ENCODE assay signal across 27 mouse cellular contexts in genomic region chr2:164419489-164419888, GRCm38 (mm10). TPM values are rescaled to one million over a fixed set of nuclear protein-coding genes. Genes with fewer than 3 reads are reported as not detected.
DNase-seq lines count a peak whose midpoint lies in the region; ATAC-seq and TF ChIP-seq lines count a peak whose summit lies in the region.
"Had no signal": no experiment of that assay in that cellular context is flagged by ENCODE, and none has a peak within 500 bp of the region (broad histone marks: within the 10 kb centered on the region; RNA-seq: fewer than 3 reads in every experiment).

No protein-coding gene starts in this region.

- DNase-seq in kidney, postnatal 14 days, result no peak
- DNase-seq in 3T3-L1 (ENCODE audit: low read depth, low spot score) (peak; percentile 55), ES-E14 (ENCODE audit: low read depth, low spot score) (no peak)
- no peak for DNase-seq in limb, embryonic 10.5 days (ENCODE audit: low spot score)
- DNase-seq in adrenal gland, postnatal 36 days, result no peak
- no peak for DNase-seq in heart, adult 18-20 months
- DNase-seq: adrenal gland, postnatal 14 days; cerebellum, adult 8-10 months; gastrocnemius, postnatal 25 days; heart, adult 2 months; heart, postnatal 36 days; kidney, adult 2 months; left cerebral cortex, postnatal 4 days; lung, adult 18-20 months; lung, postnatal 10 days; thymus, adult 2 months had no signal

- no peak overlapping the region for H3K4me2 ChIP-seq in kidney, embryonic 14.5 days (replicated peaks; ENCODE audit: low read depth, low read length)
- H3K4me2 ChIP-seq: forebrain, embryonic 12.5 days; hindbrain, embryonic 14.5 days; liver, embryonic 11.5 days; midbrain, embryonic 12.5 days had no signal

- ATAC-seq in kidney, embryonic 14.5 days (ENCODE audit: low FRiP score, low TSS enrichment), result 0 out of 2 replicates have a peak, but pooled peaks have one; percentile 70
- ATAC-seq: activated CD4-positive, CD25-positive, alpha-beta regulatory T cell, adult 4 months; inflammation-experienced regulatory T-cells, adult 6 months had no signal

- H3K27ac ChIP-seq in kidney, embryonic 14.5 days (ENCODE audit: low read depth, low read length), result 0 out of 2 replicates have a peak overlapping the region, but pooled peaks have one; percentile 11
- no peak overlapping the region for H3K27ac ChIP-seq in ES-E14 (ENCODE audit: insufficient read depth, low read depth, low read length, poor library complexity, severe bottlenecking)
- H3K27ac ChIP-seq in limb, embryonic 10.5 days, result peak overlapping the region; percentile 50; the same call in 1 of the 2 replicates
- H3K27ac ChIP-seq: forebrain, embryonic 12.5 days; heart, adult 2 months; hindbrain, embryonic 14.5 days; midbrain, embryonic 12.5 days; stomach, postnatal 0 days had no signal

- peaks cover 6% of the 10 kb centered on the region; the same call in 1 of the 2 replicates for H3K36me3 ChIP-seq in kidney, embryonic 14.5 days (ENCODE audit: control insufficient read depth, insufficient read depth, low read length)
- peaks cover 5% of the 10 kb centered on the region; the same call in 1 of the 2 replicates for H3K36me3 ChIP-seq in ES-E14 (ENCODE audit: control insufficient read depth, insufficient read depth, low read length, poor library complexity, severe bottlenecking)
- peaks cover 11% of the 10 kb centered on the region for H3K36me3 ChIP-seq in limb, embryonic 10.5 days
- H3K36me3 ChIP-seq: forebrain, embryonic 12.5 days; midbrain, embryonic 12.5 days had no signal

- peaks cover 15% of the 10 kb centered on the region for H3K4me1 ChIP-seq in kidney, embryonic 14.5 days (ENCODE audit: control insufficient read depth, insufficient read depth, low read length)
- peaks cover 1 to 8% of the 10 kb centered on the region in 2 experiments; a peak in 1 of 4 replicates for H3K4me1 ChIP-seq in ES-E14 (ENCODE audit: control insufficient read depth in 2 of 2, insufficient read depth in 2 of 2, low read length in 2 of 2, poor library complexity in 1 of 2)
- H3K4me1 ChIP-seq in limb, embryonic 10.5 days, result peaks cover 23% of the 10 kb centered on the region
- H3K4me1 ChIP-seq: forebrain, embryonic 12.5 days; midbrain, embryonic 12.5 days had no signal

- WGBS in kidney, embryonic 14.5 days, result 0% methylated on average over 3 of the region's 3 CpGs
- 4% methylated on average over 3 of the region's 3 CpGs for WGBS in limb, embryonic 10.5 days

- no peaks in the 10 kb centered on the region for H3K9me3 ChIP-seq in kidney, embryonic 14.5 days (ENCODE audit: control insufficient read depth, low read length)
- H3K9me3 ChIP-seq in ES-E14 (ENCODE audit: control insufficient read depth, insufficient read depth, low read depth, low read length), result no peaks in the 10 kb centered on the region
- no peaks in the 10 kb centered on the region for H3K9me3 ChIP-seq in limb, embryonic 10.5 days (replicated peaks)
- H3K9me3 ChIP-seq: forebrain, embryonic 12.5 days had no signal

- H3K4me3 ChIP-seq in kidney, embryonic 14.5 days (ENCODE audit: low read length), result no peak overlapping the region
- H3K4me3 ChIP-seq in ES-E14 (ENCODE audit: insufficient read depth in 1 of 2, low read depth in 1 of 2, low read length in 2 of 2, poor library complexity in 1 of 2, severe bottlenecking in 1 of 2), result no peak overlapping the region
- no peak overlapping the region for H3K4me3 ChIP-seq in limb, embryonic 10.5 days
- H3K4me3 ChIP-seq: forebrain, embryonic 12.5 days; heart, adult 2 months; midbrain, embryonic 12.5 days had no signal

- in situ Hi-C loops in ES-E14 (cut with MboI; ENCODE audit: low sequenced_read_pairs in 2 of 2, unreplicated experiment in 2 of 2), result no loop called here

- H3K9ac ChIP-seq in kidney, embryonic 14.5 days (ENCODE audit: low read depth, low read length), result no peak overlapping the region
- no peak overlapping the region for H3K9ac ChIP-seq in ES-E14 (ENCODE audit: insufficient read depth, low read depth, low read length, poor library complexity, severe bottlenecking)
- H3K9ac ChIP-seq: forebrain, embryonic 12.5 days; hindbrain, embryonic 14.5 days; midbrain, embryonic 12.5 days had no signal

- peaks cover 1% of the 10 kb centered on the region; the same call in 1 of the 2 replicates for H3K27me3 ChIP-seq in kidney, embryonic 14.5 days (ENCODE audit: control insufficient read depth, insufficient read depth, low read length)
- peaks cover 15% of the 10 kb centered on the region for H3K27me3 ChIP-seq in limb, embryonic 10.5 days (ENCODE audit: low read depth, poor library complexity, severe bottlenecking)

TF ChIP-seq in ES-E14, 5 proteins besides CTCF, POLR2A, EP300 and RAD21:
- no peak for TF ChIP-seq ZC3H11A (IDR thresholded peaks at IDR 0.05; ENCODE audit: borderline replicate concordance, low read depth, low read length)
- no peak for TF ChIP-seq CHD2 (IDR thresholded peaks at IDR 0.05; ENCODE audit: low read depth, low read length)
- peak; percentile 79 for TF ChIP-seq ZNF384 (IDR thresholded peaks at IDR 0.05; ENCODE audit: low read depth, low read length)
- TF ChIP-seq HCFC1 (IDR thresholded peaks at IDR 0.05; ENCODE audit: borderline replicate concordance, insufficient read depth, low read length), result no peak
- TF ChIP-seq MAFK (IDR thresholded peaks at IDR 0.05; ENCODE audit: insufficient read depth, low read depth, low read length), result no peak

RNA-seq across cellular contexts. Expression of gene Matn4, which starts 14.5 kb away (rescaled TPM):
- 0.12 and 0.20 TPM in 2 replicates for polyA plus RNA-seq in kidney, embryonic 14.5 days (2014; fragmentation: Nextera tagmentation; extraction: Ambion mirVana)
- 1.7 and 2.3 TPM in 2 replicates for total RNA-seq in ES-E14 (2012; rRNA removed)
- 0.15 and 3.0 TPM in 2 replicates for polyA plus RNA-seq in limb, embryonic 10.5 days (2016; fragmentation: Nextera tagmentation; extraction: Ambion mirVana)
- 1 to 10 TPM in 1 of 2 experiments, under 1 TPM in 1; 0.92 to 1.4 TPM for total RNA-seq in adrenal gland, postnatal 36 days (2021)
- total RNA-seq in heart, adult 18-20 months (2021), result under 1 TPM; 0.36 to 0.45 TPM
- total RNA-seq: monocyte, adult 5-6 weeks had no signal

RNA-seq across cellular contexts. Expression of gene Rbpjl, which starts 16.5 kb away (rescaled TPM):
- polyA plus RNA-seq in kidney, embryonic 14.5 days (2014; fragmentation: Nextera tagmentation; extraction: Ambion mirVana), result not detected in 2 replicates
- 0.04 TPM in 1 of 2 replicates, not detected in the other for total RNA-seq in ES-E14 (2012; rRNA removed)
- polyA plus RNA-seq in limb, embryonic 10.5 days (2016; fragmentation: Nextera tagmentation; extraction: Ambion mirVana), result 0.03 TPM in 1 of 2 replicates, not detected in the other
- total RNA-seq in adrenal gland, postnatal 36 days (2021), result not detected
- not detected for total RNA-seq in heart, adult 18-20 months (2021)
- total RNA-seq: adrenal gland, postnatal 14 days; gastrocnemius, postnatal 25 days; heart, adult 2 months; heart, postnatal 36 days; monocyte, adult 5-6 weeks had no signal
- polyA plus RNA-seq: activated CD4-positive, CD25-positive, alpha-beta regulatory T cell, adult 4 months; embryonic facial prominence, embryonic 11.5 days; inflammation-experienced regulatory T-cells, adult 6 months; kidney, adult 2 months; neural tube, embryonic 11.5 days had no signal

RNA-seq across cellular contexts. Expression of gene Sdc4, which starts 24.2 kb away (rescaled TPM):
- 87.8 and 108 TPM in 2 replicates for polyA plus RNA-seq in kidney, embryonic 14.5 days (2014; fragmentation: Nextera tagmentation; extraction: Ambion mirVana)
- total RNA-seq in ES-E14 (2012; rRNA removed), result 102 and 172 TPM in 2 replicates
- polyA plus RNA-seq in limb, embryonic 10.5 days (2016; fragmentation: Nextera tagmentation; extraction: Ambion mirVana), result 22.1 and 24.2 TPM in 2 replicates
- 100 to 1,000 TPM; 116 to 144 TPM for total RNA-seq in adrenal gland, postnatal 36 days (2021)
- 10 to 100 TPM; 18.7 to 34.2 TPM for total RNA-seq in heart, adult 18-20 months (2021)

RNA-seq across cellular contexts. Expression of gene Slpi, which starts 30.6 kb away (rescaled TPM):
- polyA plus RNA-seq in kidney, embryonic 14.5 days (2014; fragmentation: Nextera tagmentation; extraction: Ambion mirVana), result 0.44 TPM in 1 of 2 replicates, not detected in the other
- total RNA-seq in ES-E14 (2012; rRNA removed), result not detected in 2 replicates
- polyA plus RNA-seq in limb, embryonic 10.5 days (2016; fragmentation: Nextera tagmentation; extraction: Ambion mirVana), result 0.46 TPM in 1 of 2 replicates, not detected in the other
- total RNA-seq in adrenal gland, postnatal 36 days (2021), result 10 to 100 TPM; 17.0 to 18.0 TPM
- total RNA-seq in heart, adult 18-20 months (2021), result 10 to 100 TPM; 12.2 to 21.3 TPM
- total RNA-seq: gastrocnemius, postnatal 25 days had no signal
- polyA plus RNA-seq: midbrain, embryonic 12.5 days had no signal

RNA-seq across cellular contexts. Expression of gene Sys1, which starts 37.3 kb away (rescaled TPM):
- 66.8 and 69.4 TPM in 2 replicates for polyA plus RNA-seq in kidney, embryonic 14.5 days (2014; fragmentation: Nextera tagmentation; extraction: Ambion mirVana)
- 47.6 and 51.1 TPM in 2 replicates for total RNA-seq in ES-E14 (2012; rRNA removed)
- polyA plus RNA-seq in limb, embryonic 10.5 days (2016; fragmentation: Nextera tagmentation; extraction: Ambion mirVana), result 54.4 and 54.5 TPM in 2 replicates
- 10 to 100 TPM; 28.3 to 33.2 TPM for total RNA-seq in adrenal gland, postnatal 36 days (2021)
- 10 to 100 TPM; 23.0 to 23.1 TPM for total RNA-seq in heart, adult 18-20 months (2021)
